Mouse (Mus musculus) gastrocnemius, postnatal 4 days (tissue): Measurements from ENCODE around the gene Trak1. TPM values are rescaled to one million over a fixed set of nuclear protein-coding genes. Genes with fewer than 3 reads are reported as not detected.
A peak's percentile ranks its signal among the peaks of the same experiment; 100 is the strongest.

Experiments used
- DNase-seq, 2 experiments: peaks; one replicate each; pipeline ENCODE4 v3.0.0; 2021 to 2022; ENCODE audit warnings: low spot score in 2 of 2, mixed read lengths in 2 of 2
- total RNA-seq, 2 experiments: library from RNA; stranded (reverse); gene quantifications; 2 replicates each; pipeline ENCODE4 v1.2.3; 2021

Gene Trak1
- total RNA-seq, 2 experiments from 2014 or later = 193 to 204 TPM

DNA sequence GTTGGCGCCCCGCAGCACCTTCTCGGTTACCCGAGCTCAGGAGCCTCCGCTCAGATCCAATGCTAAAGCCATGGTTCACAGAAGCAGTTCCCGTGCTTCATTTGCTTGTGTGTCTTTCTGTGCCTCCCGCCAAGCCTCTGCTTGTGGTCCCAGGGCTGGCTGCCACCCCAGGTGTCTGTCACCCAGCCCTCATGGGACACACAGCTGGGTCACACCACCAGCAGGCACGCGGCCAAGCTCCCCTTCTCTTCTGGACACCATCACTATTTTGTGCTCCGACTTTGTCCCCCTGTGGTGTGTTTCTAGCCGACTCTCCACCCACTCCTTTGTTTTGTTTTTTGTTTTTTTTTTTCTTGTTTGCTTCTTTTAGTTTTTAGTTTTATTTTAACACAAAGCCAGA is 170.2 kb downstream of the Trak1 start:
- DNase-seq = no peak

DNA sequence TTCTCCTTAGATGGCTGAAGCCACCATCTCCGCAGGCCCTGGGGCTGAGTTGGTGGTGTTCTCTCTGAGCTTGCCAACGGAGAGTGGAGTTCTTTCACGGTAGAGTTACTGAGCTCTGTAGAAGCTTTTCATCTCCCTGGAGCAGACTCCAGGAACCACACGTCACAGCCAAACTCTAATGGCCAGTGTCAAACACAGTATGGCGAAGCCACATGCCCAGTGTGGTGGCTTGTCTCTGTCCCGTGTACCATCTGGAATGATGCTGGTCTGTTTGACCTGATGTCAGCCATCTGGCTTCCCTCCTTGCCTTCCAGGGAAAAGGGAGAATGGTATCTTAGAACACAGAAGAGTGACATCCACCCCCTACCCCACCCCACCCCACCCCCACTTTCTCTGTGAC is 172.4 kb downstream of the Trak1 start:
- no peak for DNase-seq

DNA sequence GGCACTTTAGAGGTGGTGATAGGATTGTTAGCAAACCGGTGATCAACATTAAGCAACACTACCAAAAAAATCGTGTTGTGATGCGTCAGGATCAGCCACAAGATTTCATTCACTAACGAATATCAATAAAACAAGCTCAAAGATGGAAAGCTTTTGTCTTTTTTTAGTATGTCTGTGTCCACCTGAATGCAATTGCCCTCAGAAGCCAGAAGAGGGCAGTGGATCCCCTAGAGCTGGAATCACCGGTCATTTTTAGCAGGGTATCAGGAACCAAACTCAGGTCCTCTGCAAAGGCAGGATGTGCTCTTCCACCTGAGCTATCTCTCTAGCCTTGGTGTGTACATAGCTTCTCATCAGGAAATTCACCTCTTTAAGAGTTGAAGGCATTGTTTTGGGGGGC is 177.5 kb downstream of the Trak1 start:
- no peak for DNase-seq

DNA sequence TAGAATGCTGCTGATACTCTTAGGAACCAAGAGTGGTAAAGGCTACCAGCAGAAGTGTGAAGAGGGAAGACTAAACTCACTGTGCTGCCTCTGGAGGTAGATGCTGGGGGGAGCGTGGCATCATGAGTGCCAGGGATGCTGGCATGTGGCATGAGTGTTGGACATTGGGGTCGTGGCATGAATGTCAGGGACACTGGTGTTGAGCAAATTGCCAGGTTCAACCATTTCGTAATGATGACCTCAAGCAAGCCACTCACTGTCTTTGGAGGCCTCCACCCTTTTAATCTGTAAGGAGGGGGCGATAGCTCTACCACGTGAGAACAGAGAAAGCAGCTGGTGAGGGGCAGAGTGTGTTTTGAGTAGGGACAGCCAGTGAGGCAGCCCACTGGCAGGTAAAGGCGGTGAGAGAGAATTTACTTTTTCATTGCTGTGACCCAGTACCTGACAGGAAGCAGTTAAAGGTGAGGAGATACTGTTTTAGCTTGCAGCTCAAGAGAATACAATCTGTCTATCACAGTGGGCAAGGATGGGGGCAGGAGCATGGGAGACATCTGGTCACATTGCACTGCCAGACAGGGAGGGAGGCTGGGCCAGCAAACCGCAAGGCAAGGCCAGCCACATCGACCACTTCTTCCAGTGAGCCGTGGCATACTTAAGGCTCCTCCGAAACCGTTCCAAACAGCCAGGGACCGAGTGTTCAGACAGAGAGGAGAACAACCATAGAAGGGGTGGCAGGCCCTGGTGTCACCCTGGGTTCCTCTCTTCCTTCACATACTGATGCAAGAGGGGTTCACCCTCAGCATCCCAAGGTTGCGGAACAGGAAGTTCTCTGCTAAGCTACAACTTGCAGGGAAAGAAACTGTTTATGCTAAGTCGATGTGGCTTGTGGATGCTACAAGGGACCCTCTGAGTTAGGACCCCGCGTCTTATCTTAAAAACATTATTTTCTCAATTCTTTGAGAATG is 178.5 kb downstream of the Trak1 start:
- DNase-seq = no peak

DNA sequence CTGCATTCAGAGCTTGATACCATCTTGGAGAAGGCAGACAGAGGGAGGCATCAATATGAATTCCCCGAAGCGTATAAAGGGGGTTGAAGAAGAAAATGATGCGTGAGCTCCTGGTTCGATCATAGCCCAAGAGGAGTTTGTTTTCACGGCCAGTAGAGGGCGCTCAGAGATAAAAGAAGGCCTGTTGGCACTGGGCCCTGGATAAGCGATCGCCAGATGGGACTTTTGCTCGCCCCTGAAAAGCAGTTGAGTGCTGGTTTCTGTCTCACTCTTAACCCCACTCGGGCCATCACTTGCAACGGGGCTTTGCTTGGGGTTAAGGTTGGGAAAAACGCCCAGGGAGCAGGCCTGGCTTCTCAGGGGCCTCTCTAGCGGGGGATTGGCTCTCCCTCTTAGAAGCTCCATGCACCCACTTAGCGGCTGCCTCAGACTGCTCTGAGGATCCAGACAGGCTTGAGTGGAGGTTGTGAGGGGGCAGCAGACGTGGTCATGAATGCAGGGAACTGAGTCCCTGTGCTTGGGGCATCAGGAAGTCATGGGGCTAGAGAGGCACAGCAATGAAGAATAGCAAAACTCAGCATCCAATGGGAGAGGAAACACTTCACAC is 180.1 kb downstream of the Trak1 start:
- peak; percentile 62 to 82 for DNase-seq

DNA sequence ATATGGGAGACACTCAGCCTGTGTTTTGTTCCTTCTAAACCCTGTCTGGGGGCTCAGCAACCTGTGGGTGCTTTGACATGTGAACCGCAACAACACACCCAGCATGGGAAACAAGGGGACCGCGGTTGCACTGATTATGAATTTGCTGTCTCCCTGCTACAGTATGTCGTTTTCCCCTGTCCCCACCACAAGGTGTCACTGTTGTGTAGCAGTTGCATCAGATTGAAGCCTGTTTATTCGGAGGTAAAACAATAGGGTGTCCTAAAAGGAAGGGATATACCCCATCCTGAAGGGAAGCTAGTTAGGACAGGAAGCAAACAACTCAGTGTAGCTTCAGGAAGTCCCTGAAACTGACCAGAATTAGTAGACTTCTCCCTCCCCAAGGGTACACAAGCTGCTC is 182.2 kb downstream of the Trak1 start:
- peak in 1 of 2 experiments; percentile 60 for DNase-seq

DNA sequence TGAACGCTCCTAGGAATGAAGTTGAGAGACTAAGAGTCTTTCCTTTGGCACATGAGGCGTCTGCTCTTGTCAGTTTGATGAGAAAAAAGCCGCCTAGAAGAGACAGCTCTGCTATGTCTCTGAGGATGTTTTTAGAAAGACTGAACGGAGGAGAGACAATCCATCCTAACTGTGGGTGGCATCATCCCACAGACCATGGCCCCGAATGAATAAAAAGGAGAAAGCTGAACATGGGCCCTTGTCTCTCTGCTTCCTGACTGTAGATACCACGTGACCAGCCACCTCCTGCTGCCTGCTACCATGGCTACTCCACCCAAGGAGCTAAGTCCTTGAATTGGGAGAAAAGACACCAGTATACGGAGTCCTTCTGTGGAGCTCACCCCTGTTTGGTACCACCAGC is 189.9 kb downstream of the Trak1 start:
- DNase-seq = no peak

DNA sequence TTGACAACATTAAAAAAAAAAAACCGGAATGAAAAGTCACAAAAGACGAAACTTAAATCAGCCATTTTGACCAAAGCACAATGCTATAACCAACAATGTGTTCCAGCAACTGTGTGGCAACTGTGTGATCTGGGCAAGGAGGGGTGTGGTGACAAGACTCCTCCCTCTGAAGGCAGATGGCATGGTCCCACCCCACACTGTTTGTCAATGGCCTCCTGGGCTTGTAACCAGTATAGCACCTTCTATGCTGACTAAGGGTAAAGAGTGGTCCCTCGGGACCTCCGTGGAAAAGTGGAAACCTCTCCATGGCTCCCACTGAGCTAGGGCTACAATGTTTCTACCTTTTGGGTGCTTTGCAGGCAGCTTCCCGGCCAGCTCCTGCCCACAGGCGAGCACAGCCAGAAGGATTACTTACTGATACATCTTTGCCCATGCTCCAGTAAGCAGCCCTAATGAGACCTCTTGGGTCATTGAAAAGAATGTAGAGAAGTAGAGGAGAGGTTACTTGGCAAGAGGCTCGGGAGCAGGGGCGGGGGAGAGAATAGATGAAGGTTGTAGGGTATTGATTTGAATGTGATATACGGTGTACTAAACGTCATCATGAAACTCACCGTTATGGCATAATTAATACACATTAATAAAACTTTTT is 194.4 kb downstream of the Trak1 start:
- no peak for DNase-seq

DNA sequence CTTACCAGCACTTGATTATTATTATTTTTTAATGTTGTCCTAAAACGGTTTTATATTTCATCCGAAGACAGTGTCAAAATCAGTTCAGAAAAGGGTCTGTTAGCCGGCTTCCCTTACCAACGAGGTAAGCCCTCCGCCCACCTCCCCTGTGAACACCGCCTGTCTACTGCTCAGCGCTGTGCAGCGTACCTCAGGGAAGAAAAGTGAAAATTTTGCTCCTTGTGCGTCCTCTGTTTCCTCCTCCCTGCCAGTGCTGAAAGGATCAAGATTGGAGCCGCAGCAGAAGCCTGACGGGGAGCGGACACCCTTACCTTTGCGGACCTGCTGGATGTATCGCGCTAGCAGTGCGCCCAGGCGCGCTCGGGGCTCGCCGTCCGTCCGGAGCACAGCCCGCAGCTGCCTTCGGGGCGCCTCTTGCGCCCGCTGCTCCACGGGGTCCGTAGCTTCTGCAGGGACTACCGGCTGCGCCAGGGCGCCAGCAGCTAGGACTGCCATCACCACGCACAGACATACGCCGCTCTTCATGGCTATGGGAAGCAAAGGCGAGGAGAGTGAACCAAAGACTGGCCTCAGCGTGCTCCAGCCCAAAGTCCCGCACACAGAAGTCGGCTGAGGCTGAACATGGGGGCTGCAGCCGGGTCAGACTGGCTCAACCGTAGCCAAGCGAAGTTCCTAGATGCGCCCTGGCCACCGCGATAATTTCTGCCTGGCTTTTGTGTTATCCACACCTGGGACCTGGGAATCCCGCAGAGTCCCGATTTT is 196.9 kb downstream of the Trak1 start:
- DNase-seq = peak in 1 of 2 experiments; percentile 32

DNA sequence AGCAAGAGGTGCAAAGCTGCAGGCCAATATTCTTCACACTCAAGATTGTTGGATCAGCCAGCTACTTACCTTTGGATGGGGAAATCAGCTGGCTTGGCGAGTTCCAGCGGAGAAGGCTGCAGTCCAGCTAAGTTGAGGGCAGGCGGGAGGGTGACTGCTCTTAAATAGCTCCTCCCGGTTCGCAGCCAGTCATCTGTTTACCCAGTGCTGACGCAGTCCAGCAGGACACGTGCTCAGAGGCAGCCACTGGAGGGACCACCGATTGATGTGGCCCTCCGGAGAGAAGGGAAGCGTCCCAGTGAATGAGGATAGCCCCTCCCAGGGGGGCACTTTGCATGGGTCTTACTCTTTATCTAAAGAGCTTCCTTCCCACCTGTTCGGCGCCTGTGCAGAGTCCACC is 198.2 kb downstream of the Trak1 start, which contains the start of gene Cck:
Gene Cck, minus strand, starts transcription at position 166 of the 400 bp plus-strand sequence.
- DNase-seq = peak in 1 of 2 experiments; percentile 23

DNA sequence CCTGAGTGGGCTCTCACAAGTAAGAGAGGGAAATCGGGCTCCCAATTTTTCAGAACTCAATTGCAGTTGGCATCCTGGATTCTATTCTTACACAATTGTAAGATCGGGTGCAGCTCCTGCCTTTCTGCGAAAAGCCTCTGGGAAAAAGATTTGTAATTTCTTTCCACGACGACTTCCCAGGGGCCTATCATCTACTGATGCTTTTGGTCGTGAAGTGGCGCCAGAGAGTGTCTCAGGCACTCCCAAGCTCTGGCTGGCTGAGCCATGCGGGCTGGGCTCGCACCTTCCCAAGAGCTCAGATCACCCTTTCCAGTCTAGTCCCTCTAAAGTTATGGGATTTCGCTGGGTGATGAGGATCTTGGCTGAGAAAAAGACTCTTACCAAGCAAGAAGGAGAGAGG is 198.8 kb downstream of the Trak1 start:
- DNase-seq = no peak

DNA sequence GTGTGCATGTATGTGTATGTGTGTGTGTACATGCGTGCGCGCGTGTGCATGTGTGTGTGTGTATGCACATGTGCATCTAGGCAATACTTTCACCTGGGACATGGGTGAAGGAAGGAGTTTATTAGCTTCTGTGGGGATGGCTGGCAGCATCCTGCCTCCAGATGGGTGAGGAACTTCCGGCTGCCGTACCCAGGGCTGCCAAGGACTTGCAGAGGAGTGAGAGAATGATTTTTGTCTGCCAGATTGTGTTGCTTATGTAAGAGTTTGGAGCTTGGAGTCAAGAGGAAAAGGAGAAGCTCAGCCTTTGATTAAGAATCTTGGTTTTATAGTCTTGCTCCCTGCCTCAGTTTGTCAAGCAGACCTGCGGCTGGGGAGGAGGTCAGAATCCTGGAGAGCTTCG is 208.0 kb downstream of the Trak1 start:
- no peak for DNase-seq

DNA sequence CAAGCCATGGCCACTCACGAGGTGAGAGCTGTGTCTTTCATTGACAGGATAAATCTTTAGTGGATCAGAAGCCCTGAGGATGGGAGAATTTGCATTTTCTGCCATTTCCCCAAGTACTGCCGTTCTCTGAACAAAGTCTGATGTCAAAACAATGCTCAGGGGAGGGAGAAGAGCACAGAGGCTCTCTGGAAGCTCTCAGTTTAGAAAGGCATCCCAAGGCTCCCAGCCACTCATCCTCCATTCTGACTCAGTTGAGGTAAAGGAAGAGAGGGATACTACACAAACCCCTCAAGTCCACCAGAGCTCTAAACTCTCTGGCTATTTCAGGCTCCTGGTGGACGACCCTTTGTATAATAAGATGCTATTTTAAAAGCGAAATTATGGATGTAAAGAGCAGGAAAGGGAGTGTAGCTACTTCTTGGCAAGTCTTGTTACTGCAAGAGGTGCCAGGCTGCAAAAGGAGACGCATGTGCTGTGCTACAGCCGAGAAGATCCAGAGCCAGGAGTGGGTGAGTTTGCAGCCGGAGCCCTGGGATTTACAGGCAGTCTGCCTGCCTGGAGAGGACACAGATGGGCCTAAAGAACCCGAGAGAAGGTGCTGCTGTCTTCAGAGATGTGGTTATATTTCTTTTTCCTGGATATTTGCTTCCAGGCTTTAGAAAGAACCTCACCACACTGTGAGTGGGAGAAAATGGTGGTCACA is 209.3 kb downstream of the Trak1 start:
- DNase-seq = no peak

DNA sequence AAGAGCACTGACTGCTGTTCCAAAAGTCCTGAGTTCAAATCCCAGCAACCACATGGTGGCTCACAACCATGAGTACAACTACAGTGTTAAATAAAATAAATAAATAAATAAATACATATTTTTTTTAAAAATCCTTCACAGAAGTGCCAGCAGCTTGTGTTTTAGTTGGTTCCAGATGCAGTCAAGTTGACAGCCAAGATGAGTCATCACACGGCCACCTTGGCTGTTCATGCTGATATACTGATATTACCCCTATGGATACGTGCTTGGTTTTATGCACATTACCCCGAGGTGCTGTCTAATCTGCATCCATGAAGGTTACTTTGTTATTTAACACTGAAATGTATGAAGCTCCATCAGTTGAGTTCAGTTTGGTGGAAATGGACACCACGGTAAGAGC is 214.6 kb downstream of the Trak1 start:
- DNase-seq = no peak

DNA sequence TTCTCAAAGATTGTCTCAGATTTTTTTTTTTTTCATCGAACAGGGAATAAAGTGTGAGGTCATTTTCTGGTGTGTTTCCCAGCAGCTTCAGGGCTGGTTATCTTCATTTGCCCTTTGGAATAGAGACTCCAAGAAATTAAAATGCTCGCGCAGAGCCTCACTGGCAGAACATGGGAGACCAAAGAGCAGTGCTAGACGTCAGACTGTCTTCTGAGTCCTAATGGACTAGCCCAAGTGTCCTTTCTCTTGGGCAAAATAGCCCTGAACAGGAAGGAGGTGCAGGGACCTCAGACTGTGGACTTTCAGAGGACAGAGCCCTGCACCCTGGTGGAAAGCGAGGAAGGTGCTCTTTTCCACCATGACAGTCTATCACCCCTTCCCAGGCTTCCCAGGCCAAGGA is 217.2 kb downstream of the Trak1 start:
- DNase-seq = no peak

DNA sequence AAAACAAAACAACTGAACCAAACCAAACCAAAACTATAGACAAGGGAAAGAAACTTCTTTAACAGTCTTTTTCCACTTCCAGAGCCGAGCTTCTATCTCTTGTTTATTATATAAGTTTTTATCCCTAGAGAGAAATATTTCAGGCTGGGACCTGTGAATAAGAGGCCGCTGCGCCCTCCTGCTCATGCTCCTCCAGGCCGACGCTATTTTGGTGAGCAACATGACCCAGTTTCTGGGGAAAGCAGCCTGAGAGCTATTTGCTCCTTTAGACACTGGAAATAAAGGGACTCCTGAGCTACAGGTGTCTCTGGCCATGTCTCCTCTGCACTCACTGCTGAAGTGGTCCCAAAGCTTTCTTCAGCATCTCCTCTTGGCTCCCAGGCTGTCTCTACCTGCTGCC is 222.7 kb downstream of the Trak1 start:
- no peak for DNase-seq
